In genomic region chr10:56566836-56567442, GRCm38 (mm10) we compare ENCODE assay signal across 21 mouse cellular contexts.
DNase-seq lines count a peak whose midpoint lies in the region; ATAC-seq and TF ChIP-seq lines count a peak whose summit lies in the region.
"Had no signal": no experiment of that assay in that cellular context is flagged by ENCODE, and none has a peak within 500 bp of the region (broad histone marks: within the 10 kb centered on the region; RNA-seq: fewer than 3 reads in every experiment).

No protein-coding gene starts in this region.

- ATAC-seq in midbrain, embryonic 16.5 days: no peak
- ATAC-seq: activated CD4-positive, CD25-positive, alpha-beta regulatory T cell, adult 4 months; CD4-positive, CD25-positive, alpha-beta regulatory T cell, adult 4 months; forebrain, embryonic 13.5 days; forebrain, embryonic 15.5 days; forebrain, postnatal 0 days; Patski had no signal

- no peaks in the 10 kb centered on the region for H3K36me3 ChIP-seq in testis, adult 2 months (ENCODE audit: control insufficient read depth, insufficient read depth, low read length)
- no peaks in the 10 kb centered on the region for H3K36me3 ChIP-seq in midbrain, embryonic 16.5 days (ENCODE audit: control insufficient read depth, insufficient read depth, low read length)
- H3K36me3 ChIP-seq: embryonic facial prominence, embryonic 10.5 days; embryonic facial prominence, embryonic 12.5 days; forebrain, embryonic 15.5 days; G1E had no signal

- H3K9ac ChIP-seq in midbrain, embryonic 16.5 days (ENCODE audit: low read depth, low read length): no peak overlapping the region
- H3K9ac ChIP-seq: embryonic facial prominence, embryonic 12.5 days; forebrain, embryonic 13.5 days; forebrain, embryonic 15.5 days; forebrain, postnatal 0 days had no signal

- H3K4me3 ChIP-seq in testis, adult 2 months (ENCODE audit: control insufficient read depth, low read depth, low read length): peak overlapping the region; percentile 37
- no peak overlapping the region for H3K4me3 ChIP-seq in midbrain, embryonic 16.5 days (ENCODE audit: low read depth, low read length)
- H3K4me3 ChIP-seq: embryonic facial prominence, embryonic 10.5 days; embryonic facial prominence, embryonic 12.5 days; forebrain, embryonic 13.5 days; forebrain, embryonic 15.5 days had no signal

- 91% methylated on average over 12 of the region's 12 CpGs for WGBS in midbrain, embryonic 16.5 days

- H3K4me2 ChIP-seq in midbrain, embryonic 16.5 days (ENCODE audit: low read length): no peak overlapping the region
- H3K4me2 ChIP-seq: embryonic facial prominence, embryonic 12.5 days; forebrain, embryonic 13.5 days; forebrain, embryonic 15.5 days had no signal

- no peaks in the 10 kb centered on the region for H3K9me3 ChIP-seq in midbrain, embryonic 16.5 days (replicated peaks; ENCODE audit: control insufficient read depth, low read length, poor library complexity, severe bottlenecking)
- H3K9me3 ChIP-seq: embryonic facial prominence, embryonic 10.5 days; embryonic facial prominence, embryonic 12.5 days; forebrain, embryonic 13.5 days; forebrain, embryonic 15.5 days; G1E had no signal

- TF ChIP-seq CTCF in testis, adult 2 months (IDR thresholded peaks at IDR 0.05; ENCODE audit: control insufficient read depth, insufficient read depth, insufficient replicate concordance, low read depth, low read length): no peak

- peak overlapping the region; percentile 54 for H3K27ac ChIP-seq in testis, adult 2 months (ENCODE audit: control insufficient read depth, insufficient read depth, low read depth, low read length)
- no peak overlapping the region for H3K27ac ChIP-seq in midbrain, embryonic 16.5 days (ENCODE audit: low read length)
- H3K27ac ChIP-seq: embryonic facial prominence, embryonic 10.5 days; embryonic facial prominence, embryonic 12.5 days; forebrain, embryonic 13.5 days; forebrain, embryonic 15.5 days had no signal

- peak; percentile 13; the same call in 1 of the 2 replicates for TF ChIP-seq POLR2A in testis, adult 2 months (IDR thresholded peaks at IDR 0.05; ENCODE audit: control insufficient read depth, low read depth, low read length)

- peak; percentile 58 to 68 for DNase-seq in cerebellum, postnatal 14 days
- no peak for DNase-seq in cerebellum, adult 11-12 months
- DNase-seq in testis, postnatal 10 days (ENCODE audit: low spot score): no peak
- DNase-seq: adrenal gland, adult 8-10 months; adrenal gland, postnatal 14 days; adrenal gland, postnatal 36 days; cerebellum, adult 18-20 months; cerebellum, adult 8-10 months; cerebellum, postnatal 25 days; forebrain, postnatal 0 days had no signal

- H3K27me3 ChIP-seq in testis, adult 2 months (ENCODE audit: control insufficient read depth, insufficient read depth, low read length): no peaks in the 10 kb centered on the region
- no peaks in the 10 kb centered on the region for H3K27me3 ChIP-seq in midbrain, embryonic 16.5 days (ENCODE audit: control insufficient read depth, insufficient read depth, low read depth, low read length)
- H3K27me3 ChIP-seq: CH12.LX; embryonic facial prominence, embryonic 12.5 days; forebrain, embryonic 13.5 days; forebrain, embryonic 15.5 days; Patski had no signal

- H3K4me1 ChIP-seq in testis, adult 2 months (ENCODE audit: control insufficient read depth, insufficient read depth, low read length): no peaks in the 10 kb centered on the region; the same call in 1 of the 2 replicates
- no peaks in the 10 kb centered on the region for H3K4me1 ChIP-seq in midbrain, embryonic 16.5 days (ENCODE audit: control insufficient read depth, insufficient read depth, low read length)
- H3K4me1 ChIP-seq: embryonic facial prominence, embryonic 12.5 days; forebrain, embryonic 13.5 days; forebrain, embryonic 15.5 days had no signal

Comparison
In these comparisons a context has a peak if more than half of its experiments do, and no peak if none do; other contexts are left out.
1. DNase-seq: peak in cerebellum, postnatal 14 days (2 of 2); none in cerebellum, adult 11-12 months (single experiment) and testis, postnatal 10 days (single experiment).